Mouse (Mus musculus): ENCODE measurements around the gene Rps15.

Rps15 gene

DNA sequence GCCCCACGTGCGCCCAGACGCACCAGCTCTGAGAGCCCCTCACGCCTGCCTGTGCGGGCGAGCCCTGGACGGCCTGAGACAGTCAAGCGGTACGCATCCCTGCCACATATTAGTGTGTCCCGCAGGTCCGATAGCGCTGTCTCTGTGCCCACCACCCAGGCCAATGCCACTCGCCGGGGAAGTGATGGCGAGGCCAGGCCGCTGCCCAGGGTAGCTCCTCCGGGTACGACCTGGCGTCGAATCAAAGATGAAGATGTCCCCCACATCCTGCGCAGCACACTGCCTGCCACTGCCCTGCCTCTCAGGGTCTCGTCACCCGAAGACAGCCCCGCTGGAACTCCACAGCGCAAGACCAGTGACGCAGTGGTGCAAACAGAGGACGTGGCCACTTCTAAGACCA, 23.1 kb downstream of the Rps15 start:
- no peak for DNase-seq (ENCODE audit: low spot score)

- no peak for DNase-seq (ENCODE audit: low spot score)
Measured at GRCm38 (mm10) chr10:80316359-80316781, 24.1 kb downstream of the Rps15 start.

- DNase-seq (ENCODE audit: low spot score): no peak
Measured at GRCm38 (mm10) chr10:80317011-80317410, 24.8 kb downstream of the Rps15 start.

GRCm38 (mm10) chr10:80320340-80320760, 28.1 kb downstream of the Rps15 start, which contains the start of gene 2310011J03Rik:
Gene 2310011J03Rik, minus strand, starts transcription at chr10:80320537.
- peak; percentile 83 for DNase-seq (ENCODE audit: low spot score)

- no peak for DNase-seq (ENCODE audit: low spot score)
Measured at GRCm38 (mm10) chr10:80321014-80321669, 28.9 kb downstream of the Rps15 start.

DNA sequence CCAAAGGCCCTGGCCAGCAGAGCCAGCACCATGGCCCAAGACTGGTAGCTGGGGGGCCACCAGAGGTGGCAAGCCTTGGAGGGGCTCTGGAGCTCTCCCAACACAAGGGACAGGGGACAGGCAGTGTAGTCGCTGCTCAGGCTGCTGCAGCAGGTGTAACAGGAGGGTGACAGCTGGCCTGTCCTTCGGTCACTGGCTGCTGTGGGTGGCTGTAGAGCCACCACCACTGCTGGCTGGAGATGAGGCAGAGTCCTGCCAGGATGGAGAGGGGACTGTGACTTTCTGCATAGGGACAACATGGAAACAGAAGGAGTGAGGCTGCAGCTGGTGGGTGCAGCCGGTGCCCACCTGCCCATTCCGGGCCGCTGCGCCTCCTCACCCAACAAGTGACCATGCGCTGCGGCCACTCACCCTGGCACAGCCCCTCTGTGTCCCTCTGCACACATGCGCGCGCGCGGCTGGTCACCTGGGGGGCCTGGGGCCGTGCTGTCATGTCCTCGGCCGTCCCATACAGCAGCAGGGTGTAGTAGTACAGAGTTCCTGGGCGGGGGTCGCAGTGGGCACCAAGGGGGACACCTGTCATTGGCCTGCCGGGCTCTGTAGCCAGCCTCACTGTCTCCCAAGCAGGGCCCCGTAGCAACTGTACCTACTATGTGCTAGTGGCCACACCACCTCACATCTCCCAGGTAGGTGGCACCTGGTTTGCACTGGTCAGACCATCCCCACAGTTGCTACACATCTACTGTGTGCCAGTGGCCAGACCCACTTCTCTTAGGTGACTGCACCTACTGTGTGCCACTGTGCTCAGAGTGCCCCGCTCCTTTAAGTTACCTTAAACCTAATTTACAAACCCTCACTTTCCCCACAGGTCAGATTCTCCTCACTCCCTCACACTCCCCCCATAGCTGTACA, 29.7 kb downstream of the Rps15 start:
- no peak for DNase-seq (ENCODE audit: low spot score)

DNA sequence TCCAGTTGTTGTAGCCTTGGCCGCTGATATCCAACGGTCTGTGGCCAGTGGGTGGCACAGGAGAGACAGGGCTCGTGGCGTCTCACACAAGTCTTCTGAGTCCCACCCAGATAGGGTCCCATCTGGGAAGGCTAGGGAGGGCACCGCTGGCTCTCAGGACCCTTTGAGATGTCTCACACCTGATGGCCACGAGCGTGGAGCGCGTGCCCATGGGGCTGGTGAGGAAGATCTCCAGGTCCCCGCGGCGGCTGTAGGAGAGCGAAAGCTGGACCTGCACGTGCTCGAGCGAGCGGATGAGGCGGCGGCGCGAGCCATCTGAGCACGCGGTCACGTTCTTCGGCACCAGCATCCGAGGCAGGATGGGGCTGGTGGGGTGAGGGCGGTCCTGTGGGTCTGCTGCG, 30.6 kb downstream of the Rps15 start:
- DNase-seq (ENCODE audit: low spot score): no peak

DNA sequence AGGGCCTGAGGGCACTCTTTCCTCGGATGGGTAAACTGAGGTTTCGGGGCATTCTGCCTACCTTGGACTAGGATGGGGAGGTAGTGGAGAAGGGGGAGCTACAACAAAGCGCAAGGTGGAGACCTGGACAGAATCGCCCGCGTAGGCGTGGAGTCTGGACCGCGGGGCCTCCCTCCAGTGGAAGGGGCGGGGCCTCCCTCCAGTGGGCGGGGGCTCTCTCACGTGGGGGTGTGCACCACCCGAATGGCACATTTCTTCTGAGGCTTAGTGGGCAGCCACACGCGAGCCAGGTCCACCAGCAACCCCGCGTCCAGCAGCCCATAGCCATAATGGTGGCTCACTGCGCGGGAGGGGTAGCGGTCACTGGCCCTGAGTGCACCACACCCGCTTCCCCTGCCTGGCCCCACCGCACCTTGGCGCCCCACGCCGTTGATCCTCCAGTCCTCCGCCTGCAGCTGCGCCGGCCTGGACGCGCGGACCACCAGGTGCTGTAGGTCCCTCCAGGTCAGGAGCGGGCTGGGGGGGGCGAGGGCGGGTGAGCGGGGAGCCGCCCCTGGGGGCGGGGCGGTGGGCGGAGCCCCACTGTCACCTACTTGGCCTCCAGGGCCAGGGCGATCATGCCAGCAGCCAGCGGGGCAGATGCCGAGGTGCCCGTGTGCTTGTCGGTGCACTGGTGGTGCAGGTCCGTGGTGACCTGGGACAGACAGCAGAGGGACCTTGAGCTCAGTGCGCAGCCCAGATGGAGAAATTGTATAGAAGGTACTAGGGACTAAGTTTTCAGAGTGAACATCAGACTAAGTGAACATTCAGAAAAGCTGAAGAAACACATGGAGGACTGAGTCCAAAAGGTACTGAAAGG, 31.2 kb downstream of the Rps15 start:
- peak; percentile 55 for DNase-seq (ENCODE audit: low spot score)

- DNase-seq (ENCODE audit: low spot score): no peak
Measured at GRCm38 (mm10) chr10:80324120-80325037, 32.1 kb downstream of the Rps15 start.

- no peak for DNase-seq (ENCODE audit: low spot score)
Measured at GRCm38 (mm10) chr10:80325045-80325444, 32.8 kb downstream of the Rps15 start.

GRCm38 (mm10) chr10:80329273-80330081, 37.2 kb downstream of the Rps15 start, which contains the start of the genes Pcsk4 and Reep6:
Gene Pcsk4, minus strand, starts transcription at chr10:80329498.
Gene Reep6, plus strand, starts transcription at chr10:80329953.
- peak; percentile 96 for DNase-seq (ENCODE audit: low spot score)

- no peak for DNase-seq (ENCODE audit: low spot score)
Measured at GRCm38 (mm10) chr10:80330084-80330483, 37.8 kb downstream of the Rps15 start.

- DNase-seq (ENCODE audit: low spot score): no peak
Measured at GRCm38 (mm10) chr10:80330888-80331287, 38.6 kb downstream of the Rps15 start.

GRCm38 (mm10) chr10:80331636-80332524, 39.6 kb downstream of the Rps15 start:
- DNase-seq (ENCODE audit: low spot score): no peak

DNA sequence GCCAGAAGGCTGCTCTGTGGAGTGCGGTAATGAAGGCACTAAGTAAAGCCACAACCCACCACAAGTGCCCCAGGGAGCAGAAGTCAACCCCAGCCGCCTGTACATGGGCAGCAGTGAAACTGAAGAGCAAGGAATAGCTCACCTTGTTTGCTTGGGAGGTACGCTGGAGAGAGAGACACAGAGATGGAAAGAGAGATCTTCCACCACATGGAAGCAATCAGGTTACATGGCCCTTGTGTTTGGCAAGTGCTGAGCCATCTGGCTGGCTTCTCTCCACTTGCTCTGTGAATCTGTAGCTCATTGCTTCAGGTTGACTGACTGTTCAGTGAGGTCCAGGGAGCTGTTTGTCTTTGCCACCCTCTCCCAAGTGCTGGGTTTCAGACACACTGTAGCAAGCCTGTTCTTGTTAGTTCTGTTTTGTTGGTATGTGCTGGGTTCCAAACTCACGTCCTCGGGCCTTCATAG, 40.3 kb downstream of the Rps15 start:
- no peak for DNase-seq (ENCODE audit: low spot score)

GRCm38 (mm10) chr10:80336263-80336662, 44.0 kb downstream of the Rps15 start:
- DNase-seq (ENCODE audit: low spot score): no peak

DNA sequence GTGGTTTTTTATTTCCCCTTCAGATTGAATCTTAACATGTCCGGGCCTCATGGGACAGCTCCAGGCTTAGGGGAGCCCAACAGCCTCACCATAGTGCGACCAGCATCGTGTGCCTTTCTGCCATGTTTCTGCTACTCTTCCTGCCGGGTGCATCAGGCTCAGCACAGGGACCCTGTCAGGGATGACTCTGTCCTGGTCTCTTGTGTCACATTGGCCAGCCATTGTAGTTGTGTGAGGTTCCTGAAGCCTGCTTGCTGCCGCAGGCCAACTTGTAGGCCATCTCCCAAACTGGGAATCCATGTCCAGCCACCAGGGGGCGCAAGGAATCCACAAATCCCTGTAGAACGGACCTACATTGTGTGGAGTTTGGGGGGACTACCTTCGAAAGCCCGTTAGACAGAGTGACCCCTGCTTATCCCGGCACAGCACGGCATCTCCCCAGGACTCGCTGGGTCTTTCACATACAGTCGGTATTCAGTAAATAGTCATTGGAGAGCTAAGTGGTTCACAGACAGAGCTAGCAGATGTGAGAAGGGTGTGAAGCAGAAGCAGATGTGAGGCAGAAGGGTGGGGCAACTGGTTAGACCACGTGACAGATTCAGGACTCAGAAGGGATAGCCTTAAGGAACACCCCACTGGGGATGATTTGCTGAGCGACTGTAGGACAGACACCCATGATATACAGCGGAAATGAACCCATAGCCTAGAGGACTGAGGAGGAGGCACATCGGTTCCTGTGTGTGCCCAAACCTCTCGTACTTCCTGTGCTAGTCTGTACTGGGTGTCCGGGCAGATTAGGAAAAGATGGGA, 47.9 kb downstream of the Rps15 start:
- no peak for DNase-seq (ENCODE audit: low spot score)

GRCm38 (mm10) chr10:80341026-80341425, 48.8 kb downstream of the Rps15 start:
- no peak for DNase-seq (ENCODE audit: low spot score)
